Mouse (Mus musculus): ENCODE results near the gene Atp2b2. TPM values are rescaled to one million over a fixed set of nuclear protein-coding genes. Genes with fewer than 3 reads are reported as not detected.

Atp2b2 gene
- polyA plus RNA-seq, 1 experiment: not detected

DNA sequence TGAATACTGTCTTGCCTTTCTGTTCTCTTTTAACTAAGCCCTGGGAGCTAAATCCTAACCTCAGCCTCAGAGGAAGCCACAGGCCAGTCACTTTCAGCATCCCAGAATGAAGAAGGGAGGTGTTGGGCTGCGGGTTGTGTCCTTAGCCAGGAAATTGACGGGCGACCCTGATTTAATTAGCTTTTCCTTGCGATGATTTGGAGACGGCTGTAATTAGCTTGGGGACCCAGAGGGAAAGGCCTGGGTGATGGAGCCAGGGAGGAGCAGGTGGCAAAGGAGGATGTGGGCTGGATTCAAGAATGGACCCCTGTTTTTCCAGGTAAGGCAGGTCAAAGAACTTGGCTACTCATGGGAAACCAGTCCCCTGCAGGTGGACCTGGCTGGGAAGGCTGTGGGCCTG is 138.0 kb downstream of the Atp2b2 start:
- no peak for TF ChIP-seq CTCF (IDR thresholded peaks at IDR 0.05; ENCODE audit: low read depth, low read length)
- TF ChIP-seq POLR2A (IDR thresholded peaks at IDR 0.05; ENCODE audit: borderline replicate concordance, low read depth, low read length): no peak
- Histone ChIP-seq H3K4me1 (ENCODE audit: control insufficient read depth, insufficient read depth, low read length) (0 out of 2 replicates have a peak, but pooled peaks cover 2% of the 10 kb centered on the region), H3K4me3 (ENCODE audit: insufficient read depth, low read length) (no peak overlapping the region), H3K27ac (ENCODE audit: insufficient read depth, low read depth, low read length) (no peak overlapping the region)

GRCm38 (mm10) chr6:113896023-113896422 is 146.4 kb downstream of the Atp2b2 start:
- TF ChIP-seq CTCF (IDR thresholded peaks at IDR 0.05; ENCODE audit: low read depth, low read length): no peak
- TF ChIP-seq POLR2A (IDR thresholded peaks at IDR 0.05; ENCODE audit: borderline replicate concordance, low read depth, low read length): no peak
- Histone ChIP-seq H3K27ac (ENCODE audit: insufficient read depth, low read depth, low read length) (no peak overlapping the region), H3K4me1 (ENCODE audit: control insufficient read depth, insufficient read depth, low read length) (0 out of 2 replicates have a peak, but pooled peaks cover 2% of the 10 kb centered on the region), H3K4me3 (ENCODE audit: insufficient read depth, low read length) (no peak overlapping the region)

- TF ChIP-seq POLR2A (IDR thresholded peaks at IDR 0.05; ENCODE audit: borderline replicate concordance, low read depth, low read length) (no peak), CTCF (IDR thresholded peaks at IDR 0.05; ENCODE audit: low read depth, low read length) (no peak)
- Histone ChIP-seq H3K4me1 (ENCODE audit: control insufficient read depth, insufficient read depth, low read length) (0 out of 2 replicates have a peak, but pooled peaks cover 2% of the 10 kb centered on the region), H3K27ac (ENCODE audit: insufficient read depth, low read depth, low read length) (no peak overlapping the region), H3K4me3 (ENCODE audit: insufficient read depth, low read length) (no peak overlapping the region)
Observed at GRCm38 (mm10) chr6:113894008-113894407, 148.4 kb downstream of the Atp2b2 start.

- H3K27ac ChIP-seq (ENCODE audit: insufficient read depth, low read depth, low read length): no peak overlapping the region
- TF ChIP-seq POLR2A (IDR thresholded peaks at IDR 0.05; ENCODE audit: borderline replicate concordance, low read depth, low read length) (no peak), CTCF (IDR thresholded peaks at IDR 0.05; ENCODE audit: low read depth, low read length) (no peak)
- H3K4me3 ChIP-seq (ENCODE audit: insufficient read depth, low read length): no peak overlapping the region
- 0 out of 2 replicates have a peak, but pooled peaks cover 2% of the 10 kb centered on the region for H3K4me1 ChIP-seq (ENCODE audit: control insufficient read depth, insufficient read depth, low read length)
Observed at GRCm38 (mm10) chr6:113892091-113892674, 150.2 kb downstream of the Atp2b2 start.

- no peak for TF ChIP-seq CTCF (IDR thresholded peaks at IDR 0.05; ENCODE audit: low read depth, low read length)
- TF ChIP-seq POLR2A (IDR thresholded peaks at IDR 0.05; ENCODE audit: borderline replicate concordance, low read depth, low read length): no peak
- Histone ChIP-seq H3K4me1 (ENCODE audit: control insufficient read depth, insufficient read depth, low read length) (no peaks in the 10 kb centered on the region), H3K27ac (ENCODE audit: insufficient read depth, low read depth, low read length) (no peak overlapping the region), H3K4me3 (ENCODE audit: insufficient read depth, low read length) (no peak overlapping the region)
Observed at GRCm38 (mm10) chr6:113891225-113891967, 151.0 kb downstream of the Atp2b2 start.

DNA sequence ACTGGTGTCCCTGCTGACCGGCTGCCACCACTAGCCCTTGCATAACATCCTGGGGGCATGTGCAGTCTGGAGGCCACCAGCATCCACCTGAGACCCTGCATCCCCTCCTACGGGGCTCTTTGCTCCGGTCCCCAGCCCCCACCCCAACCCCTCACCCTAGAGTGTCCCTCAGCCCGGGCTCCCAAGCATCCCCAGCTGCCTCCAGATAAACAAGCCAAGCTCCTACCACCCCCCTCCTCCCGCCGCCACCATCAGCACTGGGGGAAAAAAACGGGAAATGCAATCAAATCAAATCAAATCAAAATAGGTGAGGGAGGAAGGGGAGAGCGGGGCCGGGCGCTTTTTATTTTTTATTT is 151.6 kb downstream of the Atp2b2 start:
- Histone ChIP-seq H3K4me1 (ENCODE audit: control insufficient read depth, insufficient read depth, low read length) (no peaks in the 10 kb centered on the region), H3K4me3 (ENCODE audit: insufficient read depth, low read length) (no peak overlapping the region), H3K27ac (ENCODE audit: insufficient read depth, low read depth, low read length) (no peak overlapping the region)
- TF ChIP-seq CTCF (IDR thresholded peaks at IDR 0.05; ENCODE audit: low read depth, low read length) (no peak), POLR2A (IDR thresholded peaks at IDR 0.05; ENCODE audit: borderline replicate concordance, low read depth, low read length) (no peak)

DNA sequence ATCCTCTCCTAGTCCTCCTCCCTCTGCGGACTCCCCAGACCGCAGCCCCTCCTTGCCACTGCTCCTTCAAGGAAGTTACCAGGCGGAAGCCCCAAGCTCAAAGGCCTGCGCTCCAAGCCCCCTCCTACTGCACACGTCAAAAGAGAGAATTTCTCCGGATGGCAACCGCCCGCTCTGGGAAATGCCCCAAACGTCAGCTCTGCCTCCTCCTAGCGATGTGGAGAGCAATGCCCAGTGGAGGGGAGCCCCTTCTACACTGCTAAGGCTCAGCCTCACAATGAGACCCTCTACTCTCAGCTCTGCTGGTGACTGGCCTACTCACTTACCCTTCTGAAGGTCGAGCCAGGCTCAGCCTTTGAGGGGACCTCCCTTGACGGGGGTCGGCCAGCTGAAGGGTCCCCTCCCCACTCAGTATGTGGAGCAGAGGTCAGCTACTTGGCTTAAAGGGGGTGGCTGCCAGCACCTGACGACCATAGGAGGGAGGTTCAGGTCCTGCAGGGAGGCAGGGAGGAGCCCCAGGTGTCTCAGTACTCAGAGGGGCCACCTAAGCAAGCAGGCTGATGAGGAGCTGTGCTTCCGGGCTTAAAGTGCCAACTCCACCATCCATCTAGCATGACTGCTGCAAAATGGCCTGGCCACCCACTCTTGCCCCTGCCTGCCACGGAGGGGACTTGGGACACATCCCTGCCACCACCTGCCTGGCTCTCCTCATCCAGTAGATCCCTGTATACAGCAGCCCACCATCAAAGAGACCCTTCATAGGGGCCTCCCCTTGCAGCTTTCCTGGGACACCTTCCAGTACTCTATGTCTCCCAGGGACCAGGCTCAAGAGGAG is 152.2 kb downstream of the Atp2b2 start:
- no peak for TF ChIP-seq POLR2A (IDR thresholded peaks at IDR 0.05; ENCODE audit: borderline replicate concordance, low read depth, low read length)
- no peak for TF ChIP-seq CTCF (IDR thresholded peaks at IDR 0.05; ENCODE audit: low read depth, low read length)
- H3K4me3 ChIP-seq (ENCODE audit: insufficient read depth, low read length): no peak overlapping the region
- no peaks in the 10 kb centered on the region for H3K4me1 ChIP-seq (ENCODE audit: control insufficient read depth, insufficient read depth, low read length)
- no peak overlapping the region for H3K27ac ChIP-seq (ENCODE audit: insufficient read depth, low read depth, low read length)

DNA sequence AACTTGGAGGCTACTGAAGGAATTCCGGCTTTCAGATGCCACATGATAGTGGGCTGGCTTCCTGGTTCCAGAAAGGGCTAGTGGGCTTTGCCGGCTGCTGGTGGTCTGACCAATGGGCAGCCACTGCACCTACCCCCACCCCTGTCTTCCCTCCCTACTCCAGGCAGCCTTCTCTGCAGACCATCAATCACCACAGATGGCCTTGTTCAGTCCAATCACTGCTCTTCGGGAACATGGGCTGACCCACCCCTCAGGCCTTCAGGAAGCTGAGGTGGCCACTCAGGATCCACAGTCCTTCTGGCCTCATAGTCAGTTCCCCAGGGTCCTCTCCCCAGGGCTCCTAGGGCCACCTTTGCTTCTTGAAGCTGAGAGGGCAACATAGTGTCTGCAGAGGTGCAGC is 153.2 kb downstream of the Atp2b2 start:
- no peak for TF ChIP-seq POLR2A (IDR thresholded peaks at IDR 0.05; ENCODE audit: borderline replicate concordance, low read depth, low read length)
- TF ChIP-seq CTCF (IDR thresholded peaks at IDR 0.05; ENCODE audit: low read depth, low read length): no peak
- H3K4me3 ChIP-seq (ENCODE audit: insufficient read depth, low read length): no peak overlapping the region
- H3K4me1 ChIP-seq (ENCODE audit: control insufficient read depth, insufficient read depth, low read length): no peaks in the 10 kb centered on the region
- H3K27ac ChIP-seq (ENCODE audit: insufficient read depth, low read depth, low read length): no peak overlapping the region

- no peak for TF ChIP-seq POLR2A (IDR thresholded peaks at IDR 0.05; ENCODE audit: borderline replicate concordance, low read depth, low read length)
- no peak for TF ChIP-seq CTCF (IDR thresholded peaks at IDR 0.05; ENCODE audit: low read depth, low read length)
- no peak overlapping the region for H3K27ac ChIP-seq (ENCODE audit: insufficient read depth, low read depth, low read length)
- H3K4me1 ChIP-seq (ENCODE audit: control insufficient read depth, insufficient read depth, low read length): no peaks in the 10 kb centered on the region
- no peak overlapping the region for H3K4me3 ChIP-seq (ENCODE audit: insufficient read depth, low read length)
Observed at GRCm38 (mm10) chr6:113886886-113887285, 155.5 kb downstream of the Atp2b2 start.

All from bone marrow macrophage, adult 2 months (primary cell).